Mouse (Mus musculus) left cerebral cortex, postnatal 25 days (tissue): ENCODE measurements around the gene Mmp15. TPM values are rescaled to one million over a fixed set of nuclear protein-coding genes. Genes with fewer than 3 reads are reported as not detected.

ENCODE experiments used
- DNase-seq, 2 experiments: peaks; one replicate each; pipeline ENCODE4 v3.0.0; 2022; ENCODE audit warnings: low spot score in 2 of 2, mixed read lengths in 1 of 2
- intact Hi-C: fragments of 180-260 bp; cut with DNase I; formaldehyde crosslinking; loops from one replicate; pipeline ENCODE4 v1.15.1; 2025
- total RNA-seq, 2 experiments: library from RNA; stranded (reverse); gene quantifications; 2 replicates each; pipeline ENCODE4 v1.2.3; 2021

Mmp15 gene
- total RNA-seq: 10 to 100 TPM; 20.9 TPM

- intact Hi-C loops: loop anchor here (1.0 kb wide), 1 partner anchor 75 kb away; no protein-coding TSS in a partner anchor
- peak; percentile 66 to 71 for DNase-seq
Measured at GRCm38 (mm10) chr8:95352151-95352870, at the start of gene Mmp15. Gene Mmp15, plus strand, starts transcription at chr8:95352268.

DNA sequence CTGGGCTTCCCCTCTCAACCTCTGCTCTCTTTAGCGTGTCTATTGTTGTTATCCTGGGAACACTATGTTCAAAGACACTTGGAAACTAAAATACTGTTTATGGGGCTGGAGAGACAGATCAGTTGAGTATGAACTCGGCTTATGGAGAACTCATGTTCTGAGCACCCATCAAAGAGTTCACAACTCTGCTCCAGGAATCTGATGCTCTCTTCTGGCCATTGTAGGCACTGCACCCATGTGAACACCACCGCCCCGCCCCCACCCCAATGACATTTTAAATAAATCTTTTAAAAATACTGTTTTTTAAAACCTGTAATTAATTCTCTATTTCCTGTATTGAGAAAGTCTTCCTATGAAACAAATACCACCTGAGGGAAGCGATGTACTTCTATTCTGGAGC lies 49.7 kb upstream of the Mmp15 start:
- peak in 1 of 2 experiments; percentile 22 for DNase-seq
- intact Hi-C loops: loop anchor here (1.0 kb wide), 1 partner anchor 48 kb away; no protein-coding TSS in a partner anchor

DNA sequence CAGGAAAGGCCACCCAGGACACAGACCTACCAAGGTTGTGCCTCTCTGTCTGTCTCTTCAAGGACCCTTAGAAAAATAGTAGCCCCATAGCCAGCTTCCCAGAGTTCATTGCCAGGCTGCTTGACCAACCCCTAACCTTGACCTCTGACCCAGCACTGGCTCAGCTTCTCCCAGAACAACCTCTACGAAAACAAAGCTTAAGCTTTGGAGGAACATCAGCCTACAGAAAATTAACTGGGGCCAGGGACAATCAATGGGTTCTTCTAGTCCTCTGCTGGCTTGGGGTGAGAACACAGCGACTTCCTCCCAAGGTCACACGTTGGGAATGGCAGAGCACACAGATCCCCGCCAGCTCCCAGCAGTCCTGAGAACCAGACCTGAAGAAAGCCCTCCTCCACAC lies 46.5 kb upstream of the Mmp15 start:
- intact Hi-C loops: no loop called here
- DNase-seq: no peak

GRCm38 (mm10) chr8:95306431-95306830 lies 45.6 kb upstream of the Mmp15 start, which contains the start of gene Cngb1:
Gene Cngb1, minus strand, starts transcription at chr8:95306585.
- intact Hi-C loops: no loop called here
- DNase-seq: no peak

GRCm38 (mm10) chr8:95310342-95310970 lies 41.6 kb upstream of the Mmp15 start, which contains the start of gene Tepp:
Gene Tepp, plus strand, starts transcription at chr8:95310566.
- DNase-seq: no peak
- intact Hi-C loops: no loop called here

DNA sequence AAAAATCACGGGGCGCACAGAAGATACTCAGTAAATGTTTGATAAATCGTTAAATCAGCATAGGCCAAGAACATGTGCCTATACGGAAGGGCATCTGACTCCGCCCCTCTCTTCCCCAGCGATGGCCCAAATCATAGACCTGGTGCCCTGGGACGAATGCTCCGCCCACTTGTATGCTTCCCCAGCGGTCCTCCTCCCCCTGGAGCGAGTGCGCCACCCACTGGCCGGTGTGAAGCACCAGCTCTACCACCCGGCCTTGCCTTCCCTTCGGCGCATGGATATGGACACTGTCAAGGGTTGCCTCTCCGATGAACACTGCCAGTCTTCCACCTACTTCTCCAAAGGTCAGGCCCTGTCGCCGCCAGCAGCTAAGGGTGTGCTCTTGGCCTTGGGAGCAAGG lies 39.2 kb upstream of the Mmp15 start:
- intact Hi-C loops: no loop called here
- no peak for DNase-seq

DNA sequence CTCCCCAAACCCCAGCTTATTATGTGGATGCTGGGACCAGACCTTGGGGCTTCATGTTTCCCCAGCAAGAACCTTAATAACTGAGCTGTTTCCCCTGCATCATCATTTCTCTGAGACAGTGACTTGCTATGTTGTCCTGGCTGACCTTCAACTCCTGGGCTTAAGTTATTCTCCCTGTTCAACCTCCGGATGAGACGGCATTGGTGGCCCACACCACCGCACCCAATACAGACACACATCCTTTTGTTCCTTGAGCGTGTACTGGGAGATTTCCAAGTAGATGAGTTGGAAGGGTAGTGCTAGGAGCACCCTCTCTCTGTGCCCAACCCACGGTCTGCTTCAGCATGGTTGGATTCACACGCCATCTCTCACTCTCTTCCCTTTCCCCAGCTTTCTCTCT lies 38.2 kb upstream of the Mmp15 start:
- DNase-seq: no peak
- intact Hi-C loops: no loop called here

DNA sequence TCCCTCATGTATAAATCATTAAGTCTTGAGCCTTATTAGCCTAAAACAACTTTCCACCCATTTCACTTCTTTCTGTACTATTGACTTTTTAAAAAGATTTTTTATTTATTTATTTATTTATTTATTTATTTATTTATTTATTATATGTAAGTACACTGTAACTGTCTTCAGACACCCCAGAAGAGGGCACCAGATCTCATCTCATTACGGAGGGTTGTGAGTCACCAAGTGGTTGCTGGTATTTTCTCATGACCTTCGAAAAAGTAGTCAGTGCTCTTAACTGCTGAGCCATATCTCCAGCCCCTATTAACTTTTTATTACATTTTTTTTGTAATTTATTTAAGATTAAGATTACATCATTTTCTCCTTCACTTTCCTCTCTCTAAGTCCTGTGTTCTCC lies 37.4 kb upstream of the Mmp15 start:
- no peak for DNase-seq
- intact Hi-C loops: no loop called here

DNA sequence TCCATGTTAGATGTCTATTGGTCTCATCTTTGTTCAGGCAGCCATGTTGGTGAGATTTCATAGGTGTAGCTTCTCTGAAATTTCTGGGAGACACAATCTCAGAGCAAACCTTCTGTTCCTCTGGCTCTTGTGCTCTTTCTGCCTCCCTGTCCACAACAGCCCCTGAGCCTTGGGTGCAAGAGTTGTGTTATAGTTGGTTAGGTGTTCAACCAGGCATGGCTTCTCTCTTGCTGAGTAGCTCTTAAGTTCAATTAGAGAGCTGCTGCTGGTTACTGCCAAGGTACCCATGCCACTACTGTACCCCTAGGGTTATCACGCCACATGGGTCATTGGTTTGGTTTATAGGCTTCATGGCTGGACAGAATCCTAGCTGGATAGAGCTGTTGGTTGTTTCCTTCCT lies 36.7 kb upstream of the Mmp15 start:
- DNase-seq: no peak
- intact Hi-C loops: no loop called here

DNA sequence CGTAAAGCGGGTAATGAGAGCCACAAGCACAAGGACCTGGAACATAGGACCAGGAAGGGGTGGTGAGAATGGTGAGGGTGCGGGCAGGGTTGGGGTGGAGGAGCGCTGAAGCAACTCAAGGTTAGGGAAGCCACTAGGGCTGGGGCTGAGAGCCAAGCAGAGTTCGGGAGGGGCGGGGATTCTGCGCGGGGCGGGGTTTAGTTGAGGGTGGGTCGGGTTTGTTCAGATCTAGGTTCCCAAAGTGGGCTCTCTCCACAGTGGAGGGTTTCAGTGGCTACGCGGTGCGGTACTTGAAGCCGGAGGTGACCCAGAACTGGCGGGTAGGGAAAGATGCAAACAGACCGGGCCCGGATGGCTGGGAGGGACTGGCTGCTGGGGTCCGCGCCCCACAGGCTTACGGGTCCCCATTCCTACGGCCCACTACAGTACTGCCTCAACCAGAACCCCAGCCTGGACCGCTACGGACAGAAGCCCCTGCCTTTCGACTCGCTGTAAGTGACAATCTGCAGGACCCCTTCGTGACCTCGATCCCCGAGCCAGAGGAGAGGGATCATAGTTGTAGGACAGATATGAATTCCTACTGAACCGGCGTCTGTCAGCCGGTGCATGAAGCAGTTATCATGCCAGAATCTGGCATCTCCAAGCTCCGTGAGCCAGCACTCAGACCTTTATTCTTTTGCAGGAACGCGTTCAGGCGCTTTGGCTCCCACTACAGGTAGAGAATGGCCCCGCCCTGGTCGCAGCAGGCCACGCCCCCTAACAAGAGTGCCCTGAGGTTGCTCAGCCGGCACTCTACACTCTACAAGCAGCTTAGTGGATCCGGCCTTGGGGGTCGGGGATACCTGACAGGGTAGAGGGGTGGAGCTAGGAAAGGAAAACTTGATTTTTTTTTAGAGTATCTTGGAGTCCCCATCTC lies 31.6 kb upstream of the Mmp15 start:
- intact Hi-C loops: no loop called here
- DNase-seq: peak; percentile 17 to 34

DNA sequence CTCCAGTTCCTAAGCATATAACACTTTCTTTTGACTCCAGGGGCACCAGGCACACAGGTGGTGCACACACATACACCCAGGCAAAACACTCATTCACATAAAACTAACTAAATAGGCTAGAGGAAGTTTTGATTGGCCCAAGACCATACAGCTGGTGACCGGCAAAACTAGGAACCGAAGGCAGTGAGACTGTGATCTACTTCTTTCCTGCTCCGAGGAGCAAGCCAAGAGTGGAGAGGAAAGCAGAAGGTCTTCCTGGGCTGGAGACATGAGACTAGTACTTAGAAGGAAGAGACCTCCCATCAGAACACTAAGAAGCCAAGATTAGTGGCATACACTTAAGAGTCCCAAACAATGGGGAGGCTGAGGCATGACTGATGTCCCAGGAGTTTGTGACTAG lies 28.9 kb upstream of the Mmp15 start:
- intact Hi-C loops: no loop called here
- DNase-seq: no peak

DNA sequence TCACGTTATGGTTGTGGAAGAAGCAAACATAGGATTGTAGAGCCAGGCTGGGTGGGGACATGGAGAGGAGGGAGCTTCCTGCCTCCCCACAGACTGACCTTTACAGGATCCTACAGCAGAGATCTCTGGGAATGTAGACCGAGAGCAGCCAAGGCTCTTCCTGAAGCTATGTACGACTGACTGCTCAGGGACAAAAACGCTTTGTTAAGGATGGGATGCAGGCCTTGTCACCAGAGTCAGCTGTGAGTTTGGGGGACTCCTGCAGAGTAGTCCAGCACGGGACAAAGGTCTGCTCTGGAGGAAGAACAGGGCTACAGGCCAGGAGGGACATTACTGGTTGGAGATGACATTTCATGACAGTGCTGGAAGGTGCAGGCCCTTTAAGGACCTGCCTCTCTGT lies 27.4 kb upstream of the Mmp15 start:
- intact Hi-C loops: no loop called here

DNA sequence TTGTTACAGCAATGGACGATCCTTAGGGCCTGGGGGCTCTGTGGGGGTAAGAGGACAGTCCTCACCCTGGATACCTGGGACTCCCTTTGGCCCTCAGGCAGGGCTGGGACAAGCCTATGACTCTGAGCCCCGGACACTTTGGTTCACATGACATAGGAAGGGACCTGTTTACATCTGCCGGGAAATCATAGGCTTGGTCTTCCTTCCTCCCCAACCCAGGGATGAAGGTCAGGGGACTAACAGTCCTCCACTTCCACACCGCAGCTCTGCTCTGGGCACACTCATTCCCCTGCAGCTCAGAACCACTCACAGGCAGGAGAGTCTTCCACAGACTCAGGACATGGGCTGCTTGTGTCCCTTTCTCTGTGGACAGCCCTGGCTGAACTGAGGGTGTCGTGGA lies 25.2 kb upstream of the Mmp15 start:
- no peak for DNase-seq
- intact Hi-C loops: no loop called here

More for the DNA sequence above, 27.4 kb upstream of the Mmp15 start:
- DNase-seq: no peak

DNA sequence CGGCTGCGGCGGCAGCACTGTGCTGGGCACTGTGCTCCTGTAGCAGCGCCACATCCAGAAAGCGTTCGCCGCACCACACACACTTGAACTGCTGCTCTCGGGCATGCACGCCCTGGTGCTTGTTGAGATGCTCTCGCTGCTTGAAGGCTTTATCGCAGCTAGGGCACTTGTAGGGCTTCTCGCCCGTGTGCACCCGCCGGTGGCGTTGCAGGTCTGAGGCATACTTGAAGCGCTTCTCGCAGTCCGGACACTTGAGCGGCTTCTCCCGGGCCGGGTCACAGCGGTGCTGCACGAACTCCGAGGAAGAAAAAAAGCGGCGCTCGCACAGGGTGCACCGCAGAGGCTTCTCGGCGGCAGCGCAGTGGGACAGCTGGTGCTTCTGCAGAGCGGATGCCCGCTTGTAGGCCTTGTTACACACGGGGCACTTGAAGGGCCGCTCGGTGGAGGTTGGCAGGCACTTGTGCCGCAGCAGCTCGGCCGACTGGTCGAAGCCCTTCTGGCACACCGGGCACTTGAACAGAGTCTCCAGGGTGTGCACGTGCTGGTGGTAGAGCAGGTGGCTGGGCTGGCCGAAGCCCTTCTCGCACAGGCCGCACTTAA lies 24.1 kb upstream of the Mmp15 start:
- no peak for DNase-seq
- intact Hi-C loops: no loop called here

- intact Hi-C loops: loop anchor here (5.0 kb wide), 1 partner anchor 102 kb away; the partner anchor contains the start of gene Cfap20
- no peak for DNase-seq
Measured at GRCm38 (mm10) chr8:95330367-95330766, 21.7 kb upstream of the Mmp15 start.

DNA sequence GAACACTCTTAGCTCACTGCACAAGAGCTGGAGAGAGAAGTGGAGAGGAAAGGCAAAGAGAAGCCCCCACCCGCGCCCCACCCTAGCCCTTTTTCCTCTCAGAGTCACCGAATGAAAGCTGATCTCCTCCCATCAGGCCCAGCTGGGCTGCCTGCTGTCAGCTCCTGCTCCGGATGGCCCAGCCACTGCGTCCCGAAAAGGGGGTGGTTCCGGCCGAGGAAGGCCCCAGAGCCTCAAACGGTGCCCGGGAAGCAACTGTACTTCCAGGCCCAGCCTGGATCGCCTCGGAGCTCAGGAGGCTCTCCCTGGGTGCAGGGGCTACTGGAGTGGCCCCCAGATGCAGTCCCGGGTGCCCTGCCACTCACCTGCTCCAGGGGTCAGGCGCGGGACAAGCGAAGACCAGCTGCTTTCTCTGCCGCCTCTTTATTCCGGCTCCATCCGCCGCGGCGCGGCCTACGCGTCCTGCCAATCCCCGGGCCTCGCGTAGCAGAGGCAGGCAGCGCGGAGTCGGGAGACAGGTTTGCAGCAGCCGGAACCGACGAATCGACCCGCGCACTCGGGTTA lies 20.8 kb upstream of the Mmp15 start:
- DNase-seq: no peak
- intact Hi-C loops: loop anchor here (1.0 to 5.0 kb wide), 2 partner anchors 77 to 101 kb away; partner anchors contain the start of gene Cfap20

DNA sequence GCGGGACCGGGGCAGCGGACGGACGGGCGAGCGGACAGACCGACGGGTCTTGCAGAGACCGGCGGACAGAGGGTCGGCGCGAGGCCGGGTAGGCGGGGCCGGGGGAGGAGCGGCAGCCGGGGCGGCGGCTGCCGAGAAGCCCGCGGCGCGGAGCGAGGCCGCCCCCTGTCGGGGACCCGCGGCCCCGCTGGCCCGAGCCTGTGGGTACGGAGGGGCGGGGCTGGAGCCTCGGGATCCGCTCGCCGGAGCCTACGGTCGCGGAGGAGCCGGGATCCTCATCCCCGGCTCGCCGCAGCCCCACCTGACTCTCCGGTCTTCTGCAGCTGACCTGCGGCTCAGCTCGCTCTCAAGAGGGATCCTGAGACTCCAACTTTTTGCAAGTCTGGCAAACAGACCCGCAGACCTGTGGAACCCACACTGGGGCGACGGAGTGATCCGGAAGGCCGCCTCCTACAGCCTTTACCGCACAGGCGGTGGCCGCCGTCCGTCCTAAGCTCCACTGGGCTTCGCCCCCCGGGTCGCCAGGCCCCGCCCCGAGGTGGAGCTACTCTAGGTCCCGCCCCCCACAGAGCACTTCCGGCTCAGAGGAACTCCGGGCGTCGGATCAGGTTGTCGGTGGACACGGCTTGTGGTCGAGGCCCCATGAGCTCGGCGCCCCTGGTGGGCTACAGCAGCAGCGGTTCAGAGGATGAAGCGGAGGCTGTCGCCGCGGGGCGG lies 20.2 kb upstream of the Mmp15 start, which contains the start of the genes Zfp319 and Usb1:
Gene Zfp319 (minus strand): TSS at position 231 of the 717 bp plus-strand sequence.
Gene Usb1 (plus strand): TSS at position 565 of the 717 bp plus-strand sequence.
- peak; percentile 93 to 94 for DNase-seq
- intact Hi-C loops: loop anchor here (1.0 to 5.0 kb wide), 2 partner anchors 78 to 100 kb away; partner anchors contain the start of gene Cfap20

DNA sequence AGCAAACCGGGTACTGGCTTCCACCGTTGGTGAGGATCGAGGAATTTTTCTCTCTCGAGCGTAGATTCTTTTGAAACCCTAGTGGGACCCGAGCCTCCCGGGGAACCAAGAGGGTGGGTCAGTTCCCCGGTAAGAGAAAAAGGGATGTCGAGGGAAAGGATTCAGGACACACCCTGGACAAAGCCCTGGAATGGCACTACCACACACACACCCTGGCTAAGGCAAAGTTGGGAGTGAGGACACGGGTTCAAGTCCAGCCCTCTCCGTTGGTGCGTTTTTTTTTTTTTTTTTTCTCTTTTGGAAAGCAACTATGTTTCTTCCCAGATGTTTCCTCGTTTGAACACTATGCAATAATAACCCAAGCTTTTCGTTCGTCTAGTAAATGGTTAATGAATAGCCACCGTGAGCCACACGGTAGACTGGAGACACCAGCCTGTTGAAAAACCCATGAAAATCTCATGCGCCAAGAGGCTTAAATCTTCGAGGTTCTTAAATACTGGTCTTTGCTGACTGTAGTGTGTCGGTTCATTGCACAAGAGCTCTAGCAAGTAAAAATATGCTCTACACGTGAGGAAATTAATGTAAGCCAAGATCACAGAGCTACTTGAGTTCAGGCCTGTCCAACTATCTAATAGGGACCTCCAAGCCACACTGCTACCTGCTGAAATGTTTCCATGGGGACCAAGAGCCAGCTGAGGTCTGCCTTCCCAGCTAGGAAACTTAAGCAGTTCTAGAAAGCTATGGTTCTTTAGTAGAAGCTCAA lies 19.4 kb upstream of the Mmp15 start:
- DNase-seq: no peak
- intact Hi-C loops: loop anchor here (5.0 kb wide), 1 partner anchor 100 kb away; the partner anchor contains the start of gene Cfap20
